Mouse (Mus musculus) gastrocnemius, postnatal 4 days (tissue): Measurements from ENCODE around the gene Cox5a. TPM values are rescaled to one million over a fixed set of nuclear protein-coding genes. Genes with fewer than 3 reads are reported as not detected.

Source experiments
- DNase-seq, 2 experiments: peaks; one replicate each; pipeline ENCODE4 v3.0.0; 2021 to 2022; ENCODE audit warnings: low spot score in 2 of 2, mixed read lengths in 2 of 2
- total RNA-seq, 2 experiments: library from RNA; stranded (reverse); gene quantifications; 2 replicates each; pipeline ENCODE4 v1.2.3; 2021

The Cox5a gene
- total RNA-seq, 2 experiments from 2014 or later, result 639 to 672 TPM

- peak; percentile 82 to 94 for DNase-seq
Measured at GRCm38 (mm10) chr9:57560861-57561710, 40.0 kb downstream of the Cox5a start, which contains the start of gene Scamp2. Gene Scamp2, plus strand, starts transcription at chr9:57560943.

DNA sequence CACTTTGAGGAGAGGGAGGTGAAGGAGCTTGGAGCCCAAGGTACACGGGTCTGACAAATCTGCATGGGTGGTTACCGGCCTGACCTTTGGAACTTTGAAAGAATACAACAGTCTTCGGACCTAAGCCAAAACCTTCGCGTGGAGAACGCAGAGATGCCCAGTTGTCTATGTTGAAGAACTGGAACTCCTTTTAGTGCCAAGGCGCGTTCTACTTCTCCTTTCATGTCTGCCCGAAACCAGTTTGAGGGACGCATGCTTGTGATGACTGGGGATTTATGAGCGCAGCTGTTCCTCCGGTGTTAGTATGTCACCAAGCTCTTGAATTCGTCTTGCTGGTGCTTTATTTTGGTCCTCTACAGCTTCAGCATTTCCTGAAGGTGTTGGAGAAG is 40.6 kb downstream of the Cox5a start:
- DNase-seq, result no peak

GRCm38 (mm10) chr9:57562896-57563372 is 41.9 kb downstream of the Cox5a start:
- DNase-seq, result peak in 1 of 2 experiments; percentile 63

- no peak for DNase-seq
Measured at GRCm38 (mm10) chr9:57564609-57565008, 43.5 kb downstream of the Cox5a start.

GRCm38 (mm10) chr9:57565741-57566221 is 44.7 kb downstream of the Cox5a start:
- DNase-seq, result peak in 1 of 2 experiments; percentile 61

DNA sequence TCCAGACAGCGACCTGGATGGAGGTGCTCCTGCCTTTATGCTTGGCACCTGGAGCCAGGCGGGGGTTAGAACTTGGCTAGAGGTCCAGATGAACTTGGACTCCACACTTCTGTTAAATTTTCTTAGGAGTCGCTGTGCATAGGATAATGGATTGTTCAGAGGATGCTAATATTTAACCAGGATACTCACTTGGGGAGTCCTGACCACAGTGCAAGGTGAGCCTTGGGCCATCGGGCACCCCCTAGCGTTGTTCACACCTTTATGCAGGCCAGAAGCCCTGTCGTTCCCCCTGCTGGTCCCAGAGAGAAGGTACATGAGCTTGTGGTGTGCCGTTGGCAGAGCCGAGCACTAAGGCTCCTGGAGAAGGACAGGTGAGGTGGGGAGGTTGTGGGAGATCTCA is 45.8 kb downstream of the Cox5a start:
- no peak for DNase-seq

DNA sequence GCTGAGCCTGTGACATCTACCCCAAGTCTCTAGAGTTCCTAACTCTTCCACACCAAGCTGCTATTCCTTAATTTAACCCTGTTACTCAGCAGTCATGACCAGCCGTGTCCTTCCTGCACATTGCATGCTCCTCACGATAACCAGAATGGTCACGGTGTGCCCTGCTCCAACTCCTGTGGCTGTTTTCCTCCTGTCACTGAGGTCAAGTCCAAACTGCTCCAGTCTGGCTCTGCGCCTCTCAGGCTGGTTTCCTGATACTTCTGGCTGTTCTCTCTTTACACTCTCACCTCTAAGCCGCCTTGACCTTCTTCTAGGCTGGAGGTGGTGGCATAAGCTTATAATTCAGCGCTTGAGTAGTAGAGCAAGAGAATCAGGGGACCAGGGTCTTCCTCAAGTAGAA is 47.4 kb downstream of the Cox5a start:
- no peak for DNase-seq

- DNase-seq, result no peak
Measured at GRCm38 (mm10) chr9:57574397-57574796, 53.3 kb downstream of the Cox5a start.

DNA sequence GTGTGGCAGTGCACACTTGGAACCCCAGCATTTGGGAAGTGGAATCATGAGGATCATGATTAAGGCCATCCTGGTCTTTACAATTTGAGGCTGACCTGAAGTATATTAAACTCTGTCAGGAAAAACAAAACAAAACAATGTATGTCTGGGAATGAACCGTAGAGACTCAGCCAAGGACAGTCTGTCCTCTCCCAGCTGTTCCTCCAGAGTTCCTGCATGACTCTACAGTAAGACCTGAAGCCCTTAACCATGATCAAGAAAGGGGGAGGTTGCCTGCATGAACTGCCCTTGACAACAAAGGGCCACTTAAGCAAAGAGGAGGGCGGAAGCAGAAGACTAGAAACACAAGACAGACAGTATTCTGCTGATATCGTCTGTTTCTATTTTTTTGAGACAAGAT is 54.5 kb downstream of the Cox5a start:
- DNase-seq, result no peak

DNA sequence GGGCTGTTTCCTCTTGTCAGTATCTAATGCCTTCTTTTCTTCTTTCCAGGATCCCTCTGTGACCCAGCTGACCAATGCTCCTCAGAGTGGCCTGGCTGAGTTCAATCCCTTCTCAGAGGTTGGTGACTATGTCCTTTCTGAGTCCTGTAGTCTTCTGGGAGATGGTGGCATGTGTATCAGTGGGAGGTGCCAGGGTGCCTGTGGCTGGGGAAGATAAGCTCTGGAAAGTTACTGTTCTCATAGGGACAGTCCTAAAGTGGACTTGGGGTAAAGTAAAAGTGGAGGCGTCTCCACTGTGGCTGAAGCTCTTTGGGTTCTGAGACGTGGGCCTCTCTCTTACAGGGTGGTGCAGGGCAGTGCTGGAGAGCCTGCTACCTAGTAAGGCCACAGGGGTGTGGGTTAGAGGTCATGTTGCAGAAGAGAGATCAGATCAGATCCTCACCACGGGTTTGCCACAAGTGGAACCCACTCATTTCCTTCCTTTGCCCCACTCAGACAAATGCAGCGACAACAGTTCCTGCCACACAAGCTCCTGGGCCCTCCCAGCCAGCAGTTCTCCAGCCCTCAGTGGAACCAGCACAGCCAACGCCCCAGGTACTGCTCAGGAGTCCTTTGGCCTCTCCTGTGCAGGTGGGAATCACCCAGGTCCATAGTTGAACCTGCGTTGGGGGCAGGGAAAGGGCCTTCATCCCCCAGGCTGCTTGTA is 56.2 kb downstream of the Cox5a start:
- DNase-seq, result no peak

Other genes starting within 250 kb of the Cox5a start
- 10 to 100 TPM in 1 of 2 experiments, 1 to 10 TPM in 1; 8.3 to 11.7 TPM for gene Ppcdc, start 81.2 kb upstream of the Cox5a start, total RNA-seq
- gene Scamp5, start 53.2 kb upstream of the Cox5a start, total RNA-seq, result 10 to 100 TPM; 13.3 to 14.5 TPM
- gene Rpp25, start 17.2 kb upstream of the Cox5a start, total RNA-seq, result under 1 TPM in 1 of 2 experiments, not detected in 1; 0.26 TPM
- gene Fam219b, start 16.3 kb downstream of the Cox5a start, total RNA-seq, result 10 to 100 TPM; 12.3 to 14.0 TPM
- 100 to 1,000 TPM; 112 to 115 TPM for gene Mpi, start 31.5 kb downstream of the Cox5a start, total RNA-seq
- 10 to 100 TPM; 68.2 to 75.6 TPM for gene Scamp2, start 39.7 kb downstream of the Cox5a start, total RNA-seq
- gene Ulk3, start 68.2 kb downstream of the Cox5a start, total RNA-seq, result 10 to 100 TPM; 14.3 to 15.3 TPM
- not detected for gene Cplx3, start 85.0 kb downstream of the Cox5a start, total RNA-seq
- gene Lman1l, start 99.5 kb downstream of the Cox5a start, total RNA-seq, result not detected
- gene Csk, start 132.4 kb downstream of the Cox5a start, total RNA-seq, result 10 to 100 TPM; 39.5 to 42.9 TPM
- gene Cyp1a2, start 162.4 kb downstream of the Cox5a start, total RNA-seq, result under 1 TPM in 1 of 2 experiments, not detected in 1; 0.16 TPM
- gene Cyp1a1, start 166.7 kb downstream of the Cox5a start, total RNA-seq, result not detected
- 10 to 100 TPM; 11.8 to 12.5 TPM for gene Edc3, start 187.3 kb downstream of the Cox5a start, total RNA-seq
- 10 to 100 TPM; 52.7 to 58.9 TPM for gene Clk3, start 244.6 kb downstream of the Cox5a start, total RNA-seq